Mouse (Mus musculus) thymus, adult 18-20 months (tissue): ENCODE measurements around the gene Atf7ip.

ENCODE experiments used
- DNase-seq, 2 experiments: peaks; one replicate each; pipeline ENCODE4 v3.0.0; 2022; ENCODE audit warnings: mixed read lengths in 2 of 2

Atf7ip gene

DNA sequence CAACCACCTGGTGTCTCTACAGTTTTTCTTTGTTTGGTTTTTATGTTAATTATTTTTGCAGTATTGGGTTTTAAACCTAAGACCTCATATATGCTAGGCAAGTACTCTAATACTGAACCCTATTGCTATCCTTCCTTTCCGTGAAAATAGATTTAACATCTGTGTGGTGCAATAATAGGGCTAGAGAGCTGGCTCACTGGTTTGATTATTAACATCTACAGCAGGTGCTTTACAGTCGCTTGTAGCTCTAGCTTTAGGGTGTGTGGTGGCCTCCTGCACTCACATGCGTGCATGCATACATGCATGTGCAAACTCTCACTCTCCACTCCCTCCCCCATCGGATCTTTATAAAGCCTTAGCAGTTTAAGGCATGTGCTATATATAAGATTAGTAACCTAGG, 19.6 kb downstream of the Atf7ip start:
- DNase-seq: no peak

- DNase-seq: no peak
Observed at GRCm38 (mm10) chr6:136529156-136529555, 23.2 kb downstream of the Atf7ip start.

DNA sequence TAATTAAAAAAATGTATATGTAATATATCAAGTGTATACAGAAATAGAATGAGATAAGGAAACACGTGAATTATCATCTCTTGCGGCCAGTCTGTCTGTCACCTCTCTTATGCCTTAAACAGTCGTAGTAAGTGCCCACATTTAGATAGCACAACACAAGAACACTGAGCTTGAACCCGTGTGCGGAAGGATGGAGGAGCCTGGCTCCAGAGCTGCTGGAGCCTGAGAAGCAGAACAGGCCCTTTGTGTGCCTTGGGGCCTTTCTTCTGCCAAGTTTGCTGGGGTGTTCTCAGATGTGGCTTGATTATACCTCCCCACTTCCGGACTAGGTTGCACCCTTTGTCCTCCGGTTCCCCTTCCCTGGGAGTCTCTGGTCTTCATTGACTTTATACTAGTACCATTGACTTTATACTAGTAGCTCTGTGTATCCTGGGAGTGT, 25.8 kb downstream of the Atf7ip start:
- peak; percentile 42 to 77 for DNase-seq

DNA sequence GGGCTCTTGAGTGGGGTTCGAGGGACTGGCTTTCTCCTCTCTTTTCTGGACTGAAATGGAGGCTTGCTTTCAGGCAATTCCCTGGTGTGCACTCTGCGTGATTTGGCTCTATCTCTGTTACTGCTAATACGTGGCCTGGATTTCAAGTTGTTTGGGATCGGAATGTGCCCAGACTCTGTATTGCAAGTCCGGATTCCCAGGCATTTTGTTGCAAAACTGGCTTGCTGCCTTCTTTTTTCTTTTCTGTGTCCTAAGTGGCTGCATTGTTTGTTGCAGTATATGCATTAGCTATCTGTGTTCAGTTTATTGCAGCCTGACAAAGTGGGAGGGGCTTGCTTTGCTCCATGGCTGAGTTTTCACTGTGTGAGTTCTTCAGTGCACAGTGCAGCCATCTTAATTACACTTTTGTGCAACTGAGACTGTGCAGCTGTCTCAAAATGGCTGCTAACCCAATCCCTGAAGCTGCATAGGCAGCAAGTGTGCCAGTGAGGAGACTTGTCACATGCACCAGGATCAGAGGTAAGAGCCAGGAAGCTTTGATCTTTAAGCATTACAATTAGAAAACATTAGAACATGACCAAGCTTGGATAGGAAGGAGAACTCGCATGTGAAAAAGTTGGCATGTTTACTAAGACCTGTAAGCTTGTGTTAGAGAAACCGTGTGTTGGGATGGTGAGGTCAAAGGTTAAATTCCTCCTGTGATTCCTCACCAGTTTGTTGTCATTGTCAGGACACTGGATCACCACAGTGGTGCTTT, 26.7 kb downstream of the Atf7ip start:
- DNase-seq: no peak

DNA sequence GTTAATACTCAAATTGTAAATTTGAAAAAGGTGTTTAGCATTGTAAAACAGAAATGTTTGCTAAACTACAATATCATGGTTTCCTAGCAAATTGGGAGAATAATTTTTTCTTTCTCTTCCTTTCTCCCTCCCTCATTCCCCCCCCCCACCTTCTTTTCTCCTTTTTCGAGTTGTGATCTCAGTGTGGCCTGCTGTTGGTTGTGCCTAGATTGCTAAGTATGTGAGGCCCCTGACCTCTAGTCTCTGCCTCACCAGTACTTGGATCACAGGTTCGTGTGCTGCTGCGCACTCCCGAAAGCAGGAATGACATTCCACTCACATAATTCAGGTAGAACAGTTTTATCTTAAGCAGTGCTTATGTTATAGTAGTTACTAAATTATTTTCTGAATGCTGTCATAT, 27.8 kb downstream of the Atf7ip start:
- no peak for DNase-seq

- no peak for DNase-seq
Observed at GRCm38 (mm10) chr6:136534444-136534843, 28.5 kb downstream of the Atf7ip start.

- no peak for DNase-seq
Observed at GRCm38 (mm10) chr6:136535176-136535575, 29.2 kb downstream of the Atf7ip start.

DNA sequence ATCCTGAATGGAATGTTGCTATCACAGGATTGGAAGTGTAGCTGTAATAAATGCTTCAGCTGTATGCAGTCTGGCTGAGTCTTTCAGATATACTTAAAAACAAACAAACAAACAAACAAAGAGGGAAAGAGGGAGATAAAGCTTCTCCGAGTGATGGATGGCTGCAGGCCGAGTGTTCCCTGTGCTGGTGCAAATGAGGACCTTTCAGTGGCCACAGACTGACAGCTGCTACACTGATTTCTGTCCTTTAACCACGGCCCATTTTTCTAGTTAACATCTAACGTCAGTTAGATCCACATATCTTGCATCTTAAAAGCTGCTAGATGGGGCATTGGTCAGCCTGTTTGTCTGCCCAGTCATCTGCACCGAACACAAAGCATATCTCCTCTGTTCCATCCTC, 30.2 kb downstream of the Atf7ip start:
- DNase-seq: no peak

- DNase-seq: no peak
Observed at GRCm38 (mm10) chr6:136541350-136541749, 35.4 kb downstream of the Atf7ip start.

DNA sequence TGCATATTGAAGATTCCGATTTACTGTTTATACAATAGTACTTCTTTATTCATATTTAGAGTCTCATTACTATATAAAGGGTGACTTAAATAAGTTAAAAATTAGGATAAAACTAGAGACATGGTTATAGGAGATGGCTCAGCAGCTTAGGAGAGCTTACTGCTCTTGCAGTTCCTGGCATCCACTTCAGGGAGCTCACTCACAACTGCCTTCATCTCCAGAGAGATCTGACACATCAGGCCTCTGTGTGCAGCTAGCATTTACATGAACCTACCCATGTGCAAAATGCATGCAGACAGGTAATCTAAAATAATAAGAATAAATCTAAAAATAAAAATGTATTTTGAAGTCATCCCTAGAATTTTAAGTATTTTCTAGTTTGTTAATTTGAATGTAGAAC, 36.1 kb downstream of the Atf7ip start:
- DNase-seq: no peak

DNA sequence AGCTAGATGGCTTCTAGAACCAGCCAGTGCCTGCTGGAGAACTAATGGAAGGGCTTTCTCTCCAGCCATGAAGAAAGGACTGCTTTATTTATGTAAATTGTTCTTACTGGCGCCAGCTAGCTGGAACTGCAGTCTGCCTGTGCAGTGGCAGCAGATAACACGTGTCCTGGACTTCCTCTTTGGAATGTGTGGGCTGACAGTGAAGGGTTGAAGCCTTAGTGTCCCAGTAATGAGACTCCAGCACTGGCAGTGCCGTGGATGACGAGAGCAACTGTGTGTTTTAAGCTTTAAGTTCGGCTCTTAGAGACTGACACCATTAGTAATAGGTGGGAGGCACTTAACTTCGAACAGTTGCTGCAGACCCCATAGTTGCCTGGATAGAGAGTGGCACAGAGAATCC, 37.2 kb downstream of the Atf7ip start:
- DNase-seq: no peak

DNA sequence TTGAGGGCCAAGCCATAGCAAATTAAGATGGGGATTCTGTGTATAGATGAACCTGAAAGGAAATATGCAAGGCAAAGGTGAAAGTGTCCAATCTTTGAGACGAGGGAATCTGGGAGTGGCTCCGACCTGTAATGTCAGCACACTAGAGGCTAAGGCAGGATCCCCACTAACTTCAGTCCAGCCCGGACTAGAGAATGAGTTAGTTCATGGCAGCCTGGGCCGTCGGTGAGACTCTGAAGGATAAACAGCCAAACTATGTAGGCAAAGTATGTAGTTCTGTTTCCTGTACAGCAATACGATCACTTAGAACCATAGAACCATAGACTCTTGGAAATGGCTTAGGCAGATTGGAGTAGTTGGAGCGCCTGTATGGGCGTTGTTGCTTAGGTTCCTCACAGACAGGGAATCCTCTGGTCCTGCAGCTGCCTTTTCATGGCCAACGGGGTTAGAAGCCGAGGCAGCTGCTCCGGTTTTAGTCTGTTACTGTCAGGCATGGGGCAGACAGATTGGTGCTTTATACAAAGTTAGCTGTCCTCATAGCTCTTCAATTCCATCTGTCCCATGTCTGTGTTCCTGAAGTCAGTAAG, 39.4 kb downstream of the Atf7ip start:
- no peak for DNase-seq

GRCm38 (mm10) chr6:136546286-136546685, 40.3 kb downstream of the Atf7ip start:
- DNase-seq: no peak

DNA sequence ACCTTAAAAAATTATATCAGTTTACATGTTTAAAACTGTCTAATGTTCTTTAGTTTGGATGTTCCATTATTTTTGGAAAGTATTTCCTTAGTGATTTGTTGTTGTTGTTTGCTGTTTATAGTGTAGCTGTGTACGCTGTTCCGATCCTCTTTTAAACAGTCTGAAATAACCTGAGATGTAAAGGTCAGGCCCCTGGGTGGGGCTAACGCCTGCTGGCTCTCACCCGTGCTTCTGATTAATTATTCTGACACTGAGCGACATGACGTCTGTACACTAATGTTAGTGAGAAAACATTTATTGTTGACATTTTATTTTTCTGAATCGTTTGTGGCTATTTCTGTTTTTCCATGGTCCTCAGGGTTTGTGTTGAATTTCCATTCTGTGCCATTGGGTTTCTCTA, 41.0 kb downstream of the Atf7ip start:
- DNase-seq: no peak

DNA sequence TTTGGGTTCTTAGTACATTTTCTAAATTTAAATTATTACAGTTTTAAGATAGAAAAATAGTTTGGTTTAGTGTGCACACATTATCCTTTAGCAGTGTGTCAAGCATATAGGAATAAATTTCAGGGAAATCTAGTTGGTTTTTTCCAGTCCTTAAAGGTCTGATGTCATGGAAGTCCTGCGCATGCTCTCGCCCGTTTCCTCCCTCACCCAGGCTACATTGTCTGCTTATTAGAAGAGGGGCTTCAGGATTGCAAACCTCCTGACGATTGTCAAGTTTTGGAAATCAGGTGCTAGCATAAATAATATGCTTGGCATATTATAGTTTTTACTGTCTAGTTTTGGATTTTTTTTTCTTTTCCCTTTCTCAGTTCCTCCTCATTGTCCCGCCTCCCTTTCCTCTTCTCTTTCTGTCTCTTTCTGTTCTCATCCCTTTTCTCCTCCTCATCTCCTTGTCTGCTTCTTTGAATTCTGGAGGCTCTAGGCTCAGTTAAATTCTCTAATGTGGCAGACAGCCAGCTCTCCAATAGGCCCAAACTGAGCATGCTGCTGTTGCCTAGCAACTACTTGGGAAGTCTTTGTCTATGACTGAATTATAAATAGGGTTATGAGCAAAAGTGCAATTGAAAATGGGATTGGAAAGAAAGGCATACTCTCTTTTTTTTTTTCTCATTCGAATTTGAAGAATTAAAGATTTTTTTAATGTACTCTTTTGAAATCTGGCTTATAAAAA, 42.2 kb downstream of the Atf7ip start:
- DNase-seq: no peak

DNA sequence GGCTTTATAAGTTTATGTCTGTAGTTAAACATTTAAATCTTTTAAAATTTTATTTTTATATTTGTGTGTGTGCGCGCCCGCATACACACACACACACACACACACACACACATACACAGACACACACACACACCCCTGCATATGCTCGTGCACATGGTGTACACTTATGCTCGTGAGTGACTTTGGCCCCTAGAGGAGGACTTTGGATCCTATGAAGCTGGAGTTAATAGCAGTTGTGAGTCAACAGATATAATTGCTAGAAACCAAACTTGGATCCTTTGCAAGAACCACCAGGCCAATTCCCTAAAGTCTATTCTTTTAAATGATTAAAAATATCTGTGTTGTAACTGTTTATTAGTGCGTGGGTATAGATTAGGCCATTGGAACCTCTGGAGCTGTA, 42.8 kb downstream of the Atf7ip start:
- no peak for DNase-seq

DNA sequence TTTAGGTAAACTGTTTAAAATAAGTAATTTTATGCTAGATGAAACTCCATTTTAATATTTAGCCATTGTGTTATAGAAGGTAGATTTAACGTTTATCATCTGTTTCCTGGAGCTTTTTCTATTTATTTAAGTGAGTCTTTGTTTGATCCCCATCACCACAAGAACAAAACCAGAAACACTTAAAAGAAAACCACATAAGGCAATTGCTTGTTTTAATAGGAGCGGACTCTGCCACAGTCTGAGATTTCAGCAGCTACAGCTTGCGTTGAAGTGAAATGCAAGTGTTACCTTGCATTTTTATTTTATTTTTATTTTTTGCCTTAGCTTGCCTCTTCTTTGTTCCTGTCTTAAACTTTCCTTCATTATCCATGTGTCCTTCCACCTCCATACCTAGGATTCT, 43.6 kb downstream of the Atf7ip start:
- no peak for DNase-seq

DNA sequence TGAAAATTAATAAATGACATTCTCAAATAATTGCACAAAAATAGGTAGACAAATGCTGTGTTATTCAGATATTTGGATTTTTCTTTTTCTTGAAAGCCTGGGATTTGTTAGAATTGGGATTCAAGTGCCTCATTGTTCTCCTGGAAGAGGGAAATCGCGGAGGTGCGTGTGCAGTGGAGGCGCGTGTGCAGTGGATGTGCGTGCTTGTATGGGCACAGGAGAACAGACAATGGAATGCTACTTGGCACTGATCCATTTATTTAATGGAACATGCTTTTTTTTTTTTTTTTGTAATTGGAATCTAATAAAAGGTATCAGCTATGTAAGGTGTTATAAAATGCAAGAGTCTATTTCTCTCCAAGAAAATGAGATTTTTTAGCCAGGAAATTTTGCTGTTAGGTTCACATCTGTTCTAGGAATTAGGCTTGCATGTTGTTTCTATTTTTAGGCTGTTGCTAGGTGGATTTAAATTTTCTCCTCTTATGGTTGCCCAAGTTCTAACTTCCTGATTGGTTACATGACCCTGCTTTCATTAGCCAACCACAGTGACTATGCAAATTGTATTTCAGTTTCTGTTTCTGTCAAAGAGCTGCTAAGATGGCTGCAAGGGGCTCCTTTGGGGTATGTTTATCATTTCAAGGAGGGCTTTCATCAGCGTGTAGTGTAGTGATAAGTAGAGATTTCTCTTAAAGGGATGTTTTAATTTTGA, 44.8 kb downstream of the Atf7ip start:
- no peak for DNase-seq

GRCm38 (mm10) chr6:136551550-136552109, 45.7 kb downstream of the Atf7ip start:
- DNase-seq: no peak

GRCm38 (mm10) chr6:136553156-136553555, 47.2 kb downstream of the Atf7ip start:
- no peak for DNase-seq

GRCm38 (mm10) chr6:136553767-136554569, 48.0 kb downstream of the Atf7ip start:
- DNase-seq: peak; percentile 29 to 75
